In genomic region chr19:21166939-21167338, GRCm38 (mm10) we compare ENCODE assay signal across 18 mouse cellular contexts.
DNase-seq lines count a peak whose midpoint lies in the region; ATAC-seq and TF ChIP-seq lines count a peak whose summit lies in the region.
"Had no signal": no experiment of that assay in that cellular context is flagged by ENCODE, and none has a peak within 500 bp of the region (broad histone marks: within the 10 kb centered on the region; RNA-seq: fewer than 3 reads in every experiment).

No protein-coding gene starts in this region.

- WGBS in kidney, embryonic 16.5 days: 29% methylated on average over 4 of the region's 4 CpGs
- WGBS in hindbrain, embryonic 12.5 days: 10% methylated on average over 4 of the region's 4 CpGs
- 48% methylated on average over 4 of the region's 4 CpGs for WGBS in intestine, embryonic 14.5 days
- 6% methylated on average over 4 of the region's 4 CpGs for WGBS in midbrain, embryonic 15.5 days
- WGBS in lung, postnatal 0 days: 32% methylated on average over 4 of the region's 4 CpGs

- no peaks in the 10 kb centered on the region for H3K9me3 ChIP-seq in kidney, embryonic 16.5 days (ENCODE audit: low read length)
- H3K9me3 ChIP-seq in hindbrain, embryonic 12.5 days (replicated peaks): no peaks in the 10 kb centered on the region
- H3K9me3 ChIP-seq in intestine, embryonic 14.5 days (ENCODE audit: control insufficient read depth, low read length): no peaks in the 10 kb centered on the region
- no peaks in the 10 kb centered on the region for H3K9me3 ChIP-seq in midbrain, embryonic 15.5 days
- no peaks in the 10 kb centered on the region for H3K9me3 ChIP-seq in lung, postnatal 0 days (ENCODE audit: low read length)
- H3K9me3 ChIP-seq: embryonic facial prominence, embryonic 15.5 days; limb, embryonic 12.5 days; stomach, embryonic 15.5 days had no signal

- H3K27ac ChIP-seq in kidney, embryonic 16.5 days (ENCODE audit: low read length): peak overlapping the region; percentile 21; the same call in 1 of the 2 replicates
- peak overlapping the region; percentile 64; the same call in 1 of the 2 replicates for H3K27ac ChIP-seq in hindbrain, embryonic 12.5 days
- peak overlapping the region; percentile 34; the same call in 1 of the 2 replicates for H3K27ac ChIP-seq in intestine, embryonic 14.5 days (ENCODE audit: low read depth)
- H3K27ac ChIP-seq in midbrain, embryonic 15.5 days: 0 out of 2 replicates have a peak overlapping the region, but pooled peaks have one; percentile 55
- no peak overlapping the region for H3K27ac ChIP-seq in lung, postnatal 0 days (ENCODE audit: low read length)
- H3K27ac ChIP-seq: embryonic facial prominence, embryonic 15.5 days; left cerebral cortex, adult 2 months had no signal

- no peaks in the 10 kb centered on the region for H3K36me3 ChIP-seq in kidney, embryonic 16.5 days (ENCODE audit: insufficient read depth, low read length)
- H3K36me3 ChIP-seq in hindbrain, embryonic 12.5 days: no peaks in the 10 kb centered on the region
- H3K36me3 ChIP-seq in intestine, embryonic 14.5 days (ENCODE audit: control insufficient read depth, insufficient read depth, low read length): no peaks in the 10 kb centered on the region
- no peaks in the 10 kb centered on the region for H3K36me3 ChIP-seq in midbrain, embryonic 15.5 days (replicated peaks)
- no peaks in the 10 kb centered on the region for H3K36me3 ChIP-seq in lung, postnatal 0 days (ENCODE audit: insufficient read depth, low read length)
- H3K36me3 ChIP-seq: embryonic facial prominence, embryonic 15.5 days; limb, embryonic 12.5 days; stomach, embryonic 15.5 days had no signal

- TF ChIP-seq CTCF in lung, postnatal 0 days (IDR thresholded peaks at IDR 0.05): no peak

- ATAC-seq in kidney, embryonic 16.5 days (ENCODE audit: low FRiP score, low TSS enrichment): peak; percentile 64; the same call in 1 of the 2 replicates
- ATAC-seq in hindbrain, embryonic 12.5 days (ENCODE audit: low FRiP score): peak; percentile 44
- ATAC-seq in intestine, embryonic 14.5 days (replicated peaks; ENCODE audit: low FRiP score, low TSS enrichment, low read depth): peak; percentile 62; the same call in 1 of the 2 replicates
- ATAC-seq in midbrain, embryonic 15.5 days (replicated peaks): no peak
- ATAC-seq in lung, postnatal 0 days: no peak
- ATAC-seq: CD4-positive, CD25-positive, alpha-beta regulatory T cell, adult 4 months; forebrain, postnatal 0 days; inflammation-experienced regulatory T-cells, adult 6 months had no signal

- no peak for DNase-seq in kidney, adult 8-10 months
- DNase-seq in intestine, embryonic 14.5 days (ENCODE audit: low spot score): no peak
- no peak for DNase-seq in lung, postnatal 14 days
- DNase-seq in lung, postnatal 0 days (ENCODE audit: low spot score): no peak
- DNase-seq: adrenal gland, postnatal 10 days; cerebellum, adult 8-10 months; forebrain, postnatal 0 days; heart, adult 18-20 months; thymus, postnatal 25 days had no signal

- no peak overlapping the region for H3K4me3 ChIP-seq in kidney, embryonic 16.5 days (ENCODE audit: low read length)
- H3K4me3 ChIP-seq in hindbrain, embryonic 12.5 days: no peak overlapping the region
- no peak overlapping the region for H3K4me3 ChIP-seq in intestine, embryonic 14.5 days (ENCODE audit: low read depth, low read length)
- no peak overlapping the region for H3K4me3 ChIP-seq in midbrain, embryonic 15.5 days
- H3K4me3 ChIP-seq in lung, postnatal 0 days (ENCODE audit: low read depth, low read length): no peak overlapping the region
- H3K4me3 ChIP-seq: embryonic facial prominence, embryonic 15.5 days; left cerebral cortex, adult 2 months; limb, embryonic 12.5 days; stomach, embryonic 15.5 days had no signal

- H3K27me3 ChIP-seq in kidney, embryonic 16.5 days (ENCODE audit: insufficient read depth, low read length): no peaks in the 10 kb centered on the region
- no peaks in the 10 kb centered on the region for H3K27me3 ChIP-seq in hindbrain, embryonic 12.5 days
- H3K27me3 ChIP-seq in intestine, embryonic 14.5 days (replicated peaks; ENCODE audit: control insufficient read depth, insufficient read depth, low read length): no peaks in the 10 kb centered on the region
- no peaks in the 10 kb centered on the region for H3K27me3 ChIP-seq in midbrain, embryonic 15.5 days (replicated peaks)
- no peaks in the 10 kb centered on the region for H3K27me3 ChIP-seq in lung, postnatal 0 days (replicated peaks; ENCODE audit: insufficient read depth, low read length)
- H3K27me3 ChIP-seq: embryonic facial prominence, embryonic 15.5 days; limb, embryonic 12.5 days; stomach, embryonic 15.5 days had no signal

- H3K9ac ChIP-seq in kidney, embryonic 16.5 days (replicated peaks; ENCODE audit: low read length): no peak overlapping the region
- no peak overlapping the region for H3K9ac ChIP-seq in hindbrain, embryonic 12.5 days
- no peak overlapping the region for H3K9ac ChIP-seq in intestine, embryonic 14.5 days (ENCODE audit: low read length)
- H3K9ac ChIP-seq in midbrain, embryonic 15.5 days: no peak overlapping the region
- H3K9ac ChIP-seq in lung, postnatal 0 days (replicated peaks; ENCODE audit: low read depth): no peak overlapping the region
- H3K9ac ChIP-seq: embryonic facial prominence, embryonic 15.5 days; forebrain, postnatal 0 days; limb, embryonic 12.5 days; stomach, embryonic 15.5 days had no signal

- no peak for TF ChIP-seq EP300 in lung, postnatal 0 days (IDR thresholded peaks at IDR 0.05)

- H3K4me2 ChIP-seq in kidney, embryonic 16.5 days (replicated peaks; ENCODE audit: low read depth, low read length): 0 out of 2 replicates have a peak overlapping the region, but pooled peaks have one; percentile 8
- 0 out of 2 replicates have a peak overlapping the region, but pooled peaks have one; percentile 1 for H3K4me2 ChIP-seq in hindbrain, embryonic 12.5 days (replicated peaks)
- no peak overlapping the region for H3K4me2 ChIP-seq in intestine, embryonic 14.5 days (ENCODE audit: low read length)
- H3K4me2 ChIP-seq in midbrain, embryonic 15.5 days: no peak overlapping the region
- H3K4me2 ChIP-seq in lung, postnatal 0 days (replicated peaks; ENCODE audit: low read depth, low read length): no peak overlapping the region
- H3K4me2 ChIP-seq: limb, embryonic 12.5 days had no signal

- peaks cover 28% of the 10 kb centered on the region for H3K4me1 ChIP-seq in kidney, embryonic 16.5 days (ENCODE audit: insufficient read depth, low read length)
- H3K4me1 ChIP-seq in hindbrain, embryonic 12.5 days: peaks cover 22% of the 10 kb centered on the region
- H3K4me1 ChIP-seq in intestine, embryonic 14.5 days (replicated peaks; ENCODE audit: control insufficient read depth, insufficient read depth, low read length): peaks cover 10% of the 10 kb centered on the region
- H3K4me1 ChIP-seq in midbrain, embryonic 15.5 days: peaks cover 25% of the 10 kb centered on the region
- no peaks in the 10 kb centered on the region for H3K4me1 ChIP-seq in lung, postnatal 0 days (ENCODE audit: insufficient read depth, low read depth, low read length)
- H3K4me1 ChIP-seq: embryonic facial prominence, embryonic 15.5 days; stomach, embryonic 15.5 days had no signal

Comparison
In these comparisons a context has a peak if more than half of its experiments do, and no peak if none do; other contexts are left out.
1. ATAC-seq: peak in kidney, embryonic 16.5 days (single experiment), hindbrain, embryonic 12.5 days (single experiment) and intestine, embryonic 14.5 days (single experiment); none in midbrain, embryonic 15.5 days (single experiment) and lung, postnatal 0 days (single experiment).
2. H3K4me2 ChIP-seq: peak in kidney, embryonic 16.5 days (single experiment) and hindbrain, embryonic 12.5 days (single experiment); none in intestine, embryonic 14.5 days (single experiment), midbrain, embryonic 15.5 days (single experiment) and lung, postnatal 0 days (single experiment).